Mouse (Mus musculus): ENCODE results near the gene Aebp2.

DNA sequence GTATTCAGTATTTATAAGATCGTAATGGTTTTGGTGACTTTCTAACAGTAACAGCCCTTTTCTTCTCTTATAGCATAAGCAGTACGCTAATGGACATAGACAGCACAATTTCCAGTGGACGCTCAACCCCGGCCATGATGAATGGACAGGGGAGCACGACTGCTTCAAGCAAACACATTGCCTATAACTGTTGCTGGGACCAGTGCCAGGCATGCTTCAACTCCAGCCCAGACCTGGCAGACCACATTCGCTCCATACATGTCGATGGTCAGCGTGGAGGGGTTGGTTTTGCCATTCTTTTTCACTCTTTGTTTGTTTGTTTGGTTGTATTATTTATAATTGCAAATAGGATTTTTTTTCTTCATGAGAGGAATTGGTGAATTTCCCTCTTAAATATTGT lies 11.2 kb downstream of the Aebp2 start:
- TF ChIP-seq CTCF (IDR thresholded peaks at IDR 0.05; ENCODE audit: low read depth): no peak
- TF ChIP-seq EP300 (IDR thresholded peaks at IDR 0.05; ENCODE audit: low read depth): no peak

Data from heart, postnatal 0 days (tissue).